Mouse (Mus musculus): ENCODE data around the gene Rras2.

DNA sequence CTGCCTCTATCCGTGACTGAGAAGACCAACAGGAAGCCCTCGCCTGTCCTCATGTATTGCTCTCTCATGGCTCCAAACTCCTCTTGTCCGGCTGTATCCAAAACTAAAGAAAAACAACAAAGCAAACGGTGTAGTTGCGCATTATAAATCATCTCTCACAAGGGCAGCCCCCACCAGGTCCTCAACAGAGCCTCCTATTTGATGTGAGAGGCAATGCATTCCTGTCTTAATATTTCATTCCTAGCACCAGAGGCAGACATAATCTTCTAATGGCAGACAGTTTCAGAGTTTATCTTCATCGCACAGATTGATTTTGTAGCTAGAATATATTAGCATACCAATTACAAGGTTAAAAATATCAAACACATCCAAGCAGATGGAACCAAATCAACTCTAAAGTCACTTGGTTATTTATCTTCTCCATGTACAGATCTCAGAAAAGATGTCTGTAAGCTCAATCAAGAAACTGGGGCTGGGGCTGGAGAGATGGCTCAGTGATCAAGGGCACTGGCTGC is 58.6 kb downstream of the Rras2 start:
- TF ChIP-seq CTCF (IDR thresholded peaks at IDR 0.05; ENCODE audit: low read depth, low read length) (no peak), POLR2A (IDR thresholded peaks at IDR 0.05; ENCODE audit: insufficient read depth, low read length) (no peak), EP300 (IDR thresholded peaks at IDR 0.05; ENCODE audit: insufficient read depth, low read depth, low read length) (no peak)
